Mouse (Mus musculus): ENCODE data around the gene Ksr2. TPM values are rescaled to one million over a fixed set of nuclear protein-coding genes. Genes with fewer than 3 reads are reported as not detected.

The Ksr2 gene
- total RNA-seq, 2 experiments from 2014 or later: 0.05 to 0.08 TPM

DNA sequence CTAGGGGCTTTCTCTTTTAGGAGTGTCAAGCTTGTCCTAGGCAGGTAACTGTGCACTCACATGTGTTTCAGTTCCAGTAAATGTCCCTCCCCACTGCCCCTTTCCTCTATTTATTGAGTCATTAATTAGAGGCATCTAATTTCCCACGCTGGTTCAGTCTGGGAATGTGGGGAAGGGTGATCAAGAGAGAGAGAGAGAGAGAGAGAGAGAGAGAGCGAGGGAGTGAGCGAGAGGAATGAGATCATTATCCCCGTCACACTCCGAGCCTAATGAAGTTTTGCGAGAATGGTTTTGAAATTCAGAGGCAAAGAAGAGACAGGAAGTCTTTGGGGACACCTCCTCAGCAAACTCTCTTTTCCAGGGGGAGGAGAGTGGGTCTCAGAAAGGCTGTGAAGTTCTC lies 117.2 kb downstream of the Ksr2 start:
- DNase-seq: no peak

GRCm38 (mm10) chr5:117539221-117539620 lies 125.4 kb downstream of the Ksr2 start:
- no peak for DNase-seq

GRCm38 (mm10) chr5:117541654-117542053 lies 127.9 kb downstream of the Ksr2 start:
- DNase-seq: no peak

DNA sequence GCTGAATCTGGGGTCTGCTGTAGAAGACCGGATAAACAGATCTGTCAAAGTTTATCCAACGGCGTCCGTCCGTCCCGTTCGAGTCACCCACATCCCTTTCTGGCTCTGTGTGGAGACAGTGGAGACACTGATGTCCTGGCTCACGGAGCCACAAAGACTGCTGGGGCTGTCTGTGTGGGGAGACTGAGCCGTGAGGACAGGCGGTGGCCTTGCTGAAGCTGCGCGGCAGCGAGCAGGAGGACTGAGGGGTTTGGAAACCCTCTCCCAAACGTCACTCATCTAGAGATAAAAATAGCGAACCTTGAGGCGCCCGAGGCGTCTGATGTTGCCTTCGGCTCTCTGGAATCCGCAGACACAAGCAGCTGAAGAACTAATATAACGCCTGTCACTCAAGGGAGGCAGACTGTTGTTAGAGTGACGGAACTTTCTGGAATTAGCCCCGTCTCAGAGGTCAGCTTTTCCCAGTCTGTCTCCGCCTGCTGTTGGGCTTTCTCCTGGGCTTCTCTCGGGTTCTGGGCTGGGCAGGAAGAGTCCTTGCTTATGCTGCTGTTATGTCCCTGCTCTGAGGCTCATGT lies 133.0 kb downstream of the Ksr2 start:
- DNase-seq: peak; percentile 40

GRCm38 (mm10) chr5:117550992-117551391 lies 137.2 kb downstream of the Ksr2 start:
- no peak for DNase-seq

DNA sequence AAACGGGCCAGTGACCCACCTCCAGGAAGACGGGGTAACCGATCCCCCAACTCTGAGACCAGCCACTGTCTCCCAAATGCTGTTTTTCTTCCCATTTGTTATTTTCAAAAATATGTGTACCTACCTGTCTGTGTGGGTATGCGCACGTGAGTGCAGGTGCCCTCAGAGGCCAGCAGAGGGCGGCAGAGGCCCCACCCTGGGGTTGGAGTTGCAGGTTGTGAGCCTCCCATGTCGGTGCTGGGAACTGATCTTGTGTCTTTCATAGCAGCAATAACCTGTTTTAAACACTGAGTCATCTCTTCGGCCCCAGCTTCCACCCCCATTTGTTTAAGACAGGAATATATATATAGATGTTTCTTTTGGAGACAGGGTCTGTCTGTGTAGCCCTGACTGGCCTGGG lies 138.3 kb downstream of the Ksr2 start:
- no peak for DNase-seq

DNA sequence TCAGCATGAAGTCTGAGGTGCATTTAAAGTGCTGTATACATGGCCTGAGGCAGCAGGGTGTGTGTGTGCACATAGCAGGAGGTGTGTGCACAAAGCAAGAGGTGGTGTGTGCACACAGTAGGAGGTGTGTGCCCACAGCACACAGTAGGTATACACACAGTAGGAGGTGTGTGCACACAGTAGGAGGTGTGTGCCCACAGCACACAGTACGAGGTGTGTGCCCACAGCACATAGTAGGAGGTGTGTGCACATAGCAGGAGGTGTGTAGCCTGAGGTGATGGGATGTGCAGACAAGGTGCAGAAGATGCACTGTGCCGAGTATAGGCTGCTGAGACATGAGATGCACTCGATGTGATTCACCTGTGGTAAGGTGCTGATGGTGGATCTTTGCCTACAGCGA lies 140.7 kb downstream of the Ksr2 start:
- no peak for DNase-seq

DNA sequence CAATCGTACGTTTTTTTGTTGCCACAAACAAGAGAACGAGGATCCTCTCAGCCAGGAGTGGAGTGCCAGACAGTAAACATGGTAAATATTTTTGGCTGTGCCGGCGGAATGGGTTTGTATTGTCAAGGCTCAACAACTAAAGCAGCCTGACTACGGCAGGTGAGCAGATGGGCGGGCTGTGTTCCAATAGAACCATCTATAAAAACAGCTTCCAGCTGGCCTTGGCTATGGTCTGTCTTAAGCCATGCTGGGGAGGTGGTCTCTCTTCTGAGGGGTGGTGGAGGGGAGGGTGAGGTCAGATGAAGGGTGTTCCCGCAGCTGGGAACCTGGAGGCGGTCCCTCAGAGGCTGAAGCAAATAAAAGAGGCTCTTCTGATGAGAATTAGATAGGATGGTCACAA lies 142.8 kb downstream of the Ksr2 start:
- DNase-seq: no peak

DNA sequence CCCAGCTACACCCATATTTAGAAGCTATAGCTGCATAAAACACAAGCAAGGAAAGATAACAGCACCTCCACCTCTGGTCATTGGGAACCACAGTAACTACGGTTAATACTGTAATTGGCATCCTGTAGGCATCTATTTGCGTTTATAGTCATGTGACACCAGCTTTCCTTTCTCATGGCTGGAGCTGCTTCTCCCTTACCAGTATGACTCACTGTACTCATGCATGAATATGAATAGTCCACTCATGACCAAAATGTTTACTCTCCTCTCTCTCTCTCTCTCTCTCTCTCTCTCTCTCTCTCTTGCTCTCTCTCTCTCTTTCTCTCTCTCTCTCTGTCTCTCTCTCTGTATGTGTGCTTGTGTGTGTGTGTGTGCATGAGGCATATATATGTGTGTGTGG lies 147.3 kb downstream of the Ksr2 start:
- no peak for DNase-seq

DNA sequence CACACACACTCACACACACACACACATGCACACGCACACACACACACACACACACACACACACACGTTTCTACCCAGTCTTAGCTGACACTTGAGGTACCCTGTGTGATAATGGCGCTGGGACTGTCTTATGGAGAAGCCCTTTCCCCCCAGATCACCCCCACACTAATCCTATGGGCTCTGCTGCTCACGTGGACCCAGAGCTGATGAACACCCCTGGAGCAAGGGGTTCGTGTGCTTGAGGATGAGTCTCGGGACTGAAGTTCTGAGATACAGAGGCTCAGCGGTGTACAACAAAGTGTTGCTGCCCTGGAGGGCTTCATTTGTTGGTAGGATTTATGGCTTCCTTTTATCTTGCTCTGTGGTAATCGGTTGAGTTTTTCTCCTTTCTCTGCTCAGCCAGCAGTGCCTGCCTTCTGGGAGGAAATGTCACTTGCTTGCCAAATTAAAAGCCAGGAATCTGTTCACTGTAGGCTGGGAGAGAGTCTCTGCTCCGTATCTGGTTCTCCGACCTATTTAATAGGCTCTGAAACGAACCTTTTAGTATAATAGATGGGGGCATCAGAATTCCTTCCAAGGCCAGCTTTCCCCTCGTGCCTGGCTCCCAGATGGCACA lies 152.4 kb downstream of the Ksr2 start:
- DNase-seq: no peak

DNA sequence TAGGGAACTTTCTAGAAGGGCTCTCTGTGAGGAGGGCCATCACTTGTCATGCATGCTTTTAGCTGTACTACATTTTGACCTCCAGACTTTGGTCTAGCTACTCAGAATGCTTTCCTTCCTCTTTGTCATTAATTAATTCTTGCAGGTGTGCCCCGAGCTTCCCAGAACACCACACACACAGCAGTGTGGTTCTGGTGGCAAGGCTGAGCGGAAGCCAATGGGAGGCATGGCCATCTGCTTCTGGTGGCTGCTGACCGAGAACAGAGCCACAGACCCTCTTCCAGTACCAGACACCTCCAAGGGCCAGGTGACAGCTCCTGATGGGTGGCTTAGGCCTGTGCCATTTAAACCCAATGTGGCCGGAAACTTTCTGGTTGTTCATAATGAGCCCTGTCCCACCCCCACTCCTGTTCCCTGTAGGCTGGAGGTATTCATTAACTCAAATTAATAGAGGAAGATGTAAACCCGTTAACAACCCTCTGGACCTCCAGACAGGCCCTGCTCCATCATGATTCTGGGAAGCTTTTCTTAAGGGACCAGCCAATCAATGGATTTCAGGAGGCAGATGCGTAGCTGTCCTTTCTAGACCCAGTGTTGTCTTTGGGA lies 155.5 kb downstream of the Ksr2 start:
- no peak for DNase-seq

DNA sequence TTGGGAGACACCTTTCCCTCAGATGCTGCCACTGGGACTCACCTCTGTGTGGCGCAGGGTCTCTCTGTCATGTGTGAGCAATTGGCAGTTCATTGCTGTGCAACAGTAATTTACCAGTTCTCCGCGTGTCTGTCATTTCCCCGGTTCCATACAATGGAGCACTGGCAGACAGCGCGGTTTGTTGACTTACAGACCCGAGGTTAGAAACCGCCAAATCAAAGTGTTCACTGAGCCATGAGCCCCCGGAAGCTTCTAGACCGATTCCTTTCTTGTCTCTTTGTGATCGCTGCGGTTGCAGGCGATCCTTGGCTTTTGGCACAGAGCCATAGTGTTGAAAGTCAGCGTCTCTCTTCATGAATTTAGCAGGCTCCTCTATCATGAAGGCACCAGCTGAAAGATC lies 158.6 kb downstream of the Ksr2 start:
- DNase-seq: no peak

GRCm38 (mm10) chr5:117574894-117575293 lies 161.1 kb downstream of the Ksr2 start:
- DNase-seq: peak; percentile 52

GRCm38 (mm10) chr5:117577598-117577997 lies 163.8 kb downstream of the Ksr2 start:
- DNase-seq: no peak

DNA sequence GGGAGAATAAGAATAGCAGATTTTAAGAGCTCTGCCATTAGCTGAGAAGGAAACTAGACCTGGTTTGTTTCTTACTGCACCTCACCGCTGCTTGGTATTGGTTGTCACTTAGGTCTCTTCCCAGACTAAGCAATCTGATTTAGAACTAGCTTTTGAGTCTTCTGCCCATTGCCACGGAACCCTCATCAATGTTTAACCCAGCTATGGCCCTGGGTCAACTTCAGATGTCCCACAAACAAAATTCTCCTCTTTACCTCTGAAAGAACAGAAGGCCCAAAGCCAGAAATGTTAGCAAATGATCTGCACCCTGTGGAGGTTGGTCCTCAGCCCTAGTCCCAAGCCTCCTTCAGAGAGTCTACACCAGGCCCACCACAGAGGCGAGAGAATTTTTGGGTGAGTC lies 167.9 kb downstream of the Ksr2 start:
- no peak for DNase-seq

GRCm38 (mm10) chr5:117584428-117584827 lies 170.6 kb downstream of the Ksr2 start:
- no peak for DNase-seq

DNA sequence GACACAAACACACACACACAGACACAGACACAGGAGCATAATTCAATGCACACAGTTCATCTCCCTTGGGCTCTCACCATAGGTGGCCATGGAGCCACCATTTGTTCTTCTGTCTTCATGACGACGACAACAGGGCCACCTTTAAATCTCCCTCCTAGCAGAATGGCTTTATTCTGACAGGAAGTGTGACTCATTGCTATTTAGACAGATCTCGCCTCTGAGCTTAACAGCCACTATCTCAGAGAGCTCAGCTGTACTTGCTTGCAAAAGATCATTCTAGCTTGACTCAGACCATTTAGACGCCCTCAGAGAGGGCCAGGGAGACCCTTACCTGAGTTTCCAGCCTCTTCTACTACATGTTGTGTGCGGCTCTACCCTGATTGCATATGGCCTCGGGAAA lies 175.5 kb downstream of the Ksr2 start:
- no peak for DNase-seq

DNA sequence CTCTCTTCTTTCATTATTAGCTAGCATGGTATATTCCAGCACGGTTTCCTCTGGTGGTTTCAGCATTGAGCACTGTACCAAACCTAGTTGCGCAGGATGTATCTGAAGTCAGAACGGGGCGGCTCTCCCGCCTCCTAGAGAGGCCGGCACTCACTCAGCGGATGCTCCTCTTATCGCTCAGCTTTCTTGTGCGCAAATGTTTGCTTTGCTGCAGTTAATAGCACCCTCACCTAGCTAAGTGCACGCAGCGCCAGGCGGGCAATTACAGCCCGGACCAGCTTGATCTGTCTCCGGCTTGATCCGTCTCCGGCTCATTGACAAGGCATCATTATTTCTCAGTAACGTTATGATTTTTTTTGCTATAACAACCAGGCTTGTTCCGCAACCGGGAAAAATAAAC lies 179.5 kb downstream of the Ksr2 start:
- no peak for DNase-seq

DNA sequence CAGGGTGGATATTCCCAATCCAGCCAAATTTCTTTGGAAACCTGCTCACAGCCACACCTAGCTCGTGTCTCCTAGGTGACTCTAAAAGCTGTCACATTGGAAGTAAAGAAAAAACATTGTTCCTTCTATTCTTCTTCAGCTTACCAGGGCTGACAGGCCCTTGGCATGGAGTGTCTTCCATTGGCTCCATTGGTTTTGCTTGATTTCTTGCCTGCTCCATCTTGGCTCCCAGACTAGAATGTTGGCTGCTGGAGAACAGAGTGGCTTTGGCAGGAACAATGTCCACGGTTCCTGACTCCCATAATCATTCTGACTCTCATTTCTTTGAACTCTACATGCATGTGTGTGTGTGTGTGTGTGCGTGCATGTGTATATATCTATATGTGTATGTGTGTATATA lies 183.0 kb downstream of the Ksr2 start:
- no peak for DNase-seq

DNA sequence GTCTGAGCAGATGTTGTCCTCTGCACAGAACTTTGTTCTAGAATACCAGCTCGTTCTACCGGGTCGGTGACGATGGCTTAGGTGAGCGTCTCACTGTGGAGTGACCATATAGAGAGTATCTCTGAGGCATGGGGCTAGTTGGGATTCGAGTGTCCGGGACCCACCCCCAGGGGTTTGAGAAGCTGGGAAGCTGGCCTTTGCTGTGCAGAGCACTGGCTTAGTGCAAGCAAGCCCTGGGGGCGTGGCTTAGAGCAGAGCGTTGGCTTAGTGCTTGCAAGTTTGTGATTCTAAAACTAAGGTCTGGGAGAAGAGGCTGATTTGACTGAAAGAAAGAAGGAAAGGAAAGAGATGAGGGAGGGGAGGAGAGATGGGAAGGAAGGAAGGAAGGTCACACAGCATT lies 188.2 kb downstream of the Ksr2 start:
- DNase-seq: no peak

- no peak for DNase-seq
These were observed 194.0 kb downstream of the Ksr2 start for GRCm38 (mm10) chr5:117607761-117608309.

- DNase-seq: peak; percentile 51
These were observed 200.7 kb downstream of the Ksr2 start for GRCm38 (mm10) chr5:117614331-117615024.

GRCm38 (mm10) chr5:117620292-117620691 lies 206.5 kb downstream of the Ksr2 start:
- DNase-seq: no peak

Measured in gastrocnemius, postnatal 25 days (tissue).